Comparison of ENCODE assay signal across 32 mouse cellular contexts in the genomic region with DNA sequence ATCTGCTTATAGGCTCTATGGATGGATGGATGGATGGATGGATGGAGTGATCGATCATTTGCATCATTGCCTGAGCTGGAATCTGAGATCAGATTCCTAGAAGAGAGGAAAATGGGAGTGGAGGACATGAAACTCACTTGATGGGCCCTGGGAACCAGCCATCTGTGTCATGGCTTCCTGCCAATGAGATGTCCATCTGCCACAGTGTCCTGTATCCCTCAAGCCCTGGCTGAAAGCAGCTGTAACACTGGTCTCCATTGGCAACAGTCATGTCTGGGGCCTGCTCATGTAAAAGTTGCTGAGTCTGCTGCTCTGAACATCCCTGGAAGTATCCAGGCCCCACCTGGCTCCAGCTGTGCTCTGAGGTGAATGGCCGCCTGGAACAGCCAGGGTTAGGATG. TPM values are rescaled to one million over a fixed set of nuclear protein-coding genes. Genes with fewer than 3 reads are reported as not detected.
DNase-seq lines count a peak whose midpoint lies in the region; ATAC-seq and TF ChIP-seq lines count a peak whose summit lies in the region.
"Had no signal": no experiment of that assay in that cellular context is flagged by ENCODE, and none has a peak within 500 bp of the region (broad histone marks: within the 10 kb centered on the region; RNA-seq: fewer than 3 reads in every experiment).

No protein-coding gene starts in this region.

- DNase-seq in forebrain, embryonic 14.5 days (ENCODE audit: low spot score) = peak; percentile 49
- DNase-seq in forebrain, postnatal 0 days = no peak
- peak; percentile 95 for DNase-seq in brain, adult 2 months (ENCODE audit: low read depth, low spot score)
- peak; percentile 78 for DNase-seq in cerebellum, adult 8-10 months
- DNase-seq in hindbrain, postnatal 0 days (ENCODE audit: low spot score) = peak; percentile 84
- no peak for DNase-seq in thymus, postnatal 36 days
- DNase-seq in frontal cortex, postnatal 25 days (ENCODE audit: low spot score in 2 of 2) = no peak
- DNase-seq: adrenal gland, postnatal 14 days; gastrocnemius, postnatal 36 days; right cerebral cortex, postnatal 25 days; thymus, adult 2 months had no signal

- no peak overlapping the region for H3K4me2 ChIP-seq in forebrain, embryonic 14.5 days (ENCODE audit: low read length)
- no peak overlapping the region for H3K4me2 ChIP-seq in forebrain, postnatal 0 days (ENCODE audit: low read depth)
- no peak overlapping the region for H3K4me2 ChIP-seq in hindbrain, postnatal 0 days (ENCODE audit: low read depth, low read length)
- no peak overlapping the region for H3K4me2 ChIP-seq in midbrain, embryonic 15.5 days
- H3K4me2 ChIP-seq: embryonic facial prominence, embryonic 12.5 days; forebrain, embryonic 13.5 days; limb, embryonic 13.5 days; midbrain, embryonic 11.5 days; neural tube, embryonic 13.5 days; stomach, embryonic 15.5 days had no signal

- H3K9ac ChIP-seq in forebrain, embryonic 14.5 days (ENCODE audit: low read length) = no peak overlapping the region
- H3K9ac ChIP-seq in forebrain, postnatal 0 days = no peak overlapping the region
- H3K9ac ChIP-seq in hindbrain, postnatal 0 days (replicated peaks; ENCODE audit: low read length) = no peak overlapping the region
- no peak overlapping the region for H3K9ac ChIP-seq in midbrain, embryonic 15.5 days
- H3K9ac ChIP-seq: embryonic facial prominence, embryonic 12.5 days; forebrain, embryonic 13.5 days; limb, embryonic 13.5 days; liver, embryonic 14.5 days; neural tube, embryonic 13.5 days; stomach, embryonic 15.5 days had no signal

- no peak overlapping the region for H3K27ac ChIP-seq in forebrain, embryonic 14.5 days (ENCODE audit: low read depth, low read length)
- no peak overlapping the region for H3K27ac ChIP-seq in forebrain, postnatal 0 days (ENCODE audit: low read depth, low read length)
- no peak overlapping the region for H3K27ac ChIP-seq in hindbrain, postnatal 0 days
- no peak overlapping the region for H3K27ac ChIP-seq in midbrain, embryonic 15.5 days
- H3K27ac ChIP-seq: embryonic facial prominence, embryonic 12.5 days; forebrain, embryonic 13.5 days; limb, embryonic 13.5 days; liver, embryonic 14.5 days; macrophage; neural tube, embryonic 13.5 days; stomach, embryonic 15.5 days had no signal

- H3K4me1 ChIP-seq in forebrain, embryonic 14.5 days (ENCODE audit: control insufficient read depth, insufficient read depth, low read length) = no peaks in the 10 kb centered on the region
- no peaks in the 10 kb centered on the region for H3K4me1 ChIP-seq in forebrain, postnatal 0 days (ENCODE audit: insufficient read depth)
- no peaks in the 10 kb centered on the region; the same call in 1 of the 2 replicates for H3K4me1 ChIP-seq in hindbrain, postnatal 0 days (ENCODE audit: insufficient read depth, low read length)
- no peaks in the 10 kb centered on the region for H3K4me1 ChIP-seq in midbrain, embryonic 15.5 days
- H3K4me1 ChIP-seq: embryonic facial prominence, embryonic 12.5 days; limb, embryonic 13.5 days; stomach, embryonic 15.5 days had no signal

- TF ChIP-seq CTCF in forebrain, postnatal 0 days (IDR thresholded peaks at IDR 0.05; ENCODE audit: low read depth) = no peak
- TF ChIP-seq CTCF in hindbrain, postnatal 0 days (IDR thresholded peaks at IDR 0.05; ENCODE audit: low read depth) = no peak

- no peak for ATAC-seq in forebrain, embryonic 14.5 days
- no peak for ATAC-seq in forebrain, postnatal 0 days
- peak; percentile 79 for ATAC-seq in hindbrain, postnatal 0 days
- no peak for ATAC-seq in midbrain, embryonic 15.5 days (replicated peaks)
- ATAC-seq: forebrain, embryonic 13.5 days; intestine, postnatal 0 days had no signal

- H3K36me3 ChIP-seq in forebrain, embryonic 14.5 days (ENCODE audit: control insufficient read depth, insufficient read depth, low read length) = no peaks in the 10 kb centered on the region
- no peaks in the 10 kb centered on the region for H3K36me3 ChIP-seq in forebrain, postnatal 0 days (ENCODE audit: insufficient read depth)
- no peaks in the 10 kb centered on the region for H3K36me3 ChIP-seq in hindbrain, postnatal 0 days (ENCODE audit: insufficient read depth, low read length)
- H3K36me3 ChIP-seq in midbrain, embryonic 15.5 days (replicated peaks) = no peaks in the 10 kb centered on the region
- H3K36me3 ChIP-seq: embryonic facial prominence, embryonic 12.5 days; limb, embryonic 13.5 days; neural tube, embryonic 13.5 days; stomach, embryonic 15.5 days had no signal

- 79% methylated on average over 2 of the region's 2 CpGs for WGBS in forebrain, embryonic 14.5 days
- WGBS in forebrain, postnatal 0 days = 83% methylated on average over 2 of the region's 2 CpGs
- WGBS in hindbrain, postnatal 0 days = 63% methylated on average over 2 of the region's 2 CpGs
- 73% methylated on average over 2 of the region's 2 CpGs for WGBS in midbrain, embryonic 15.5 days

- H3K4me3 ChIP-seq in forebrain, embryonic 14.5 days (ENCODE audit: low read depth, low read length) = no peak overlapping the region
- H3K4me3 ChIP-seq in forebrain, postnatal 0 days (ENCODE audit: low read depth, low read length) = no peak overlapping the region
- no peak overlapping the region for H3K4me3 ChIP-seq in hindbrain, postnatal 0 days (ENCODE audit: low read length)
- H3K4me3 ChIP-seq in midbrain, embryonic 15.5 days = no peak overlapping the region
- H3K4me3 ChIP-seq: embryonic facial prominence, embryonic 12.5 days; erythroblast, embryonic 14.5 days; forebrain, embryonic 13.5 days; limb, embryonic 13.5 days; neural tube, embryonic 13.5 days; stomach, embryonic 15.5 days had no signal

- no peaks in the 10 kb centered on the region for H3K27me3 ChIP-seq in forebrain, embryonic 14.5 days (replicated peaks; ENCODE audit: control insufficient read depth, insufficient read depth, low read length)
- H3K27me3 ChIP-seq in forebrain, postnatal 0 days (ENCODE audit: insufficient read depth, low read length) = no peaks in the 10 kb centered on the region
- H3K27me3 ChIP-seq in hindbrain, postnatal 0 days (ENCODE audit: insufficient read depth, low read length) = no peaks in the 10 kb centered on the region
- no peaks in the 10 kb centered on the region for H3K27me3 ChIP-seq in midbrain, embryonic 15.5 days (replicated peaks)
- H3K27me3 ChIP-seq: embryonic facial prominence, embryonic 12.5 days; forebrain, embryonic 13.5 days; limb, embryonic 13.5 days; neural tube, embryonic 13.5 days; stomach, embryonic 15.5 days had no signal

- no peaks in the 10 kb centered on the region for H3K9me3 ChIP-seq in forebrain, embryonic 14.5 days (replicated peaks; ENCODE audit: control insufficient read depth, low read length)
- no peaks in the 10 kb centered on the region for H3K9me3 ChIP-seq in forebrain, postnatal 0 days (ENCODE audit: low read length)
- no peaks in the 10 kb centered on the region for H3K9me3 ChIP-seq in hindbrain, postnatal 0 days (ENCODE audit: low read length)
- H3K9me3 ChIP-seq in midbrain, embryonic 15.5 days = no peaks in the 10 kb centered on the region
- H3K9me3 ChIP-seq: embryonic facial prominence, embryonic 12.5 days; limb, embryonic 13.5 days; stomach, embryonic 15.5 days had no signal

RNA-seq across cellular contexts. Expression of gene Zdhhc25, which starts 57.5 kb away (rescaled TPM):
- polyA plus RNA-seq in forebrain, embryonic 14.5 days (2014; fragmentation: Nextera tagmentation; extraction: Ambion mirVana) = not detected in 2 replicates
- total RNA-seq in forebrain, postnatal 0 days (2014; rRNA removed) = not detected in 2 replicates
- not detected in 2 replicates for polyA plus RNA-seq in forebrain, postnatal 0 days (2015; fragmentation: Nextera tagmentation; extraction: Ambion mirVana)
- not detected in 2 replicates for total RNA-seq in hindbrain, postnatal 0 days (2014; rRNA removed)
- not detected in 2 replicates for polyA plus RNA-seq in hindbrain, postnatal 0 days (2015; fragmentation: Nextera tagmentation; extraction: Ambion mirVana)
- polyA plus RNA-seq in midbrain, embryonic 15.5 days (2015; fragmentation: Nextera tagmentation; extraction: Ambion mirVana) = not detected in 2 replicates
- total RNA-seq: adrenal gland, postnatal 14 days; ES-E14; gastrocnemius, postnatal 36 days; hematopoietic stem cell, adult 5-6 weeks; layer of hippocampus, postnatal 10 days; left cerebral cortex, adult 8-10 months had no signal
- polyA plus RNA-seq: cortical plate, adult 2 months; embryonic facial prominence, embryonic 12.5 days; erythroblast, embryonic 14.5 days; forebrain, embryonic 13.5 days; heart, embryonic 16.5 days; intestine, postnatal 0 days; kidney, embryonic 16.5 days; large intestine, adult 2 months; limb, embryonic 13.5 days; liver, embryonic 14.5 days; lung, embryonic 16.5 days; macrophage; midbrain, embryonic 11.5 days; neural tube, embryonic 13.5 days; spleen, adult 2 months; stomach, embryonic 15.5 days; thymus, adult 2 months had no signal

Comparison
In these comparisons a context has a peak if more than half of its experiments do, and no peak if none do; other contexts are left out.
1. DNase-seq: peak in forebrain, embryonic 14.5 days (single experiment), brain, adult 2 months (single experiment), cerebellum, adult 8-10 months (single experiment) and hindbrain, postnatal 0 days (single experiment); none in forebrain, postnatal 0 days (single experiment), thymus, postnatal 36 days (0 of 2) and frontal cortex, postnatal 25 days (0 of 2).